Mouse (Mus musculus): ENCODE data around the gene Adrm1. TPM values are rescaled to one million over a fixed set of nuclear protein-coding genes. Genes with fewer than 3 reads are reported as not detected.
"Not testable (repeated sequence)": the region's sequence is repeated elsewhere in the genome, so short reads cannot be mapped to it uniquely, and the experiment has no call there.

Adrm1 gene
- 10 to 100 TPM; 84.0 to 86.8 TPM for total RNA-seq (2021)
- long read RNA-seq, experiment 1, transcript Adrm1-201 (10 exons, 1,535 nt), result major isoform, 122 of 131 reads
- long read RNA-seq, experiment 1, partial matches to known transcripts, result 0 of 131 reads
- long read RNA-seq, experiment 1, other reads (novel, unspliced or antisense), result 9 of 131 reads
- long read RNA-seq, experiment 2, full-length matches to known transcripts, result 52 of 61 reads
- long read RNA-seq, experiment 2, partial matches to known transcripts, result 4 of 61 reads
- long read RNA-seq, experiment 2, other reads (novel, unspliced or antisense), result 5 of 61 reads

DNA sequence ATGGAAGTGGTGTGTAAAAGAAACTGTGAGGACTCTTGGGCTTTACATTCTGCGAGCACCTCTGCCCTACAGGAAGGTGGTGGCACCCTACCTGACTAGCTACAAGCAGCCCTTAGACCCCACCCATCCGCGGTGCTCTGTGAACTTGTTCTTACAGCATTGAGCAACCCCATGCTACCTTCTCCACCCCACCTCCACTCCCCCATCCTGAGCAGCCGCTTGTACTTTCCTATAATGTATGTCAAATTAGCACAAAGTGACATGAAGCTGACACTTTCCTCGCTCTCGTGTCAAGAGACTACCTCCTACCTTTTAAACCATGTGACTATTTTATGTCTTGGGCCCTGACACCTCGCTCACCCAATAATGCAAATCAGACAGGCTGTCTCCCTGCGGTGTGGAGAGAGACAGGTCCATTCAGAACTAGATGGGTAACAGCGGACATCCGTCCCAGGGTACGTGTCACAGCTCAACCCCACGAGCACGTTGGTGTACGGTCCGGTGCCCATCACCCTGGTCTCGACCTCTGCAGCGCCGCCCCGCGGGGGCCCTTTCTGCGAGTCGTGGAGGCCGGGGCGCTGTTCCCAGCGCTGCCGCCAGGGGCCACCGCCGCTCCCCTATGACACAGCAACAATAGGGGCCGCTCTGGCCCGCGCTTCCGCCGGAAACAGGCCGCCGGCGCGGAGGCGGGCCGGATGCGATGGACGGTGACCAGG lies at the start of gene Adrm1:
Adrm1 (plus strand) TSS at position 680 of the 716 bp plus-strand sequence.
- peak; percentile 96 to 98 for DNase-seq

GRCm38 (mm10) chr2:180124192-180124591 lies 47.1 kb upstream of the Adrm1 start:
- no peak for DNase-seq

DNA sequence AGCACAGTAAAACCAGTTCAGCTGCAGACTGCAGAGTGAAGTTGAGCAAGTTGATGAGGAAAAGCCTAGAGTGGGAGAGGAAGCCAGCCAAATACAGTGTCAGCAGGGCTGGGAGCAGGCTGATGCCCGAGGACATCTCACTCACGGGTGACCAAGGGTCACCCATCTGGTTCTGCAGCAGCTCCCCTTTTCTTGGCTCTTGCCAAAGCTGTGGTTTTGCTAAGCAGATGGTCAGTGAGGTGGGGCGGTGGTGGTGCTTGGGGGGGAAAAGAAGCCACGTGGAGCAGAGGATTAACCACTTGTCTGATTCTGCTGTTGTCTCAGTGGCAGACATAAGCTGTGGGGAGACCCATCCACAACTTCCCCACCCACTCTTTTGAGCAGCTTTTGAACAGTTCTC lies 45.1 kb upstream of the Adrm1 start:
- peak; percentile 58 to 77 for DNase-seq

DNA sequence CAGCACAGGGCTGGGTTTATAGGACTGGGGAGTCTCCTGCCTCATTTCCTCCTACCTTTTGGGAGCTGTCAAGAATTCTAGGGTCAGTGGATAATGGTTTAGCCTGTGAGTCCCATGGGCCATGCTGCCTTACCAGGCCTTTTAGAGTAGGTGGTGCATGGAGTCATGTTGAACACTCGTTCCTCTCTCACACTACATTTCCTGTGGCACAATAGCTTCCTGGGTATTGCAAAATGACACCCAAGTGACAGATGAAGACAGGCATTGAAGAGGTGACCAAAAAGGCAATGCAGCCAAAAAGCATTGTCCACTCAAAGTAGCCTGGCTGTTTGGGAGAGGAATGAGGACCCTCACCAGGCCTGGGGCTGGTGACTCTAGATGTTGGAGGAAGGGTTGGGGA lies 43.6 kb upstream of the Adrm1 start:
- DNase-seq, result no peak

DNA sequence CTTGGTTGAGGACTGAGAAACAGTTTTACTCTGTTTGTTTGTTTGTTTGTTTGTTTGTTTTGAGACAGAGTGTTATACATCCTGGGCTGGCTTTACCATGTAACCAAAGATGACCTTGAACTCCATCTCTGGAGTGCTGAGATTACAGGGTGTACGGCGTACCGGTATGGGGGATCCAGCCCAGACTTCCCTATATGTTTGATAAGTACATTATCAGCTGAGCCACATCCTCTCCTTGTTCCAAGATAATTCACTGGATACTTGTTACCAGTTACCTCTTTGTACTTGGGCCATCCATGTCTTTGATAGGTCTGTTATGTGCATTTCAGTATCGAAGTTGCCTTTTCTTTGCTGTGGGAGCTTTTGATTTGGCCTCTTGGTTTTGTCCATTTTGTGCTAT lies 38.1 kb upstream of the Adrm1 start:
- DNase-seq, result no peak

- no peak for DNase-seq
Measured at GRCm38 (mm10) chr2:180133911-180134310, 37.4 kb upstream of the Adrm1 start.

GRCm38 (mm10) chr2:180135414-180135813 lies 35.9 kb upstream of the Adrm1 start:
- DNase-seq, result no peak

DNA sequence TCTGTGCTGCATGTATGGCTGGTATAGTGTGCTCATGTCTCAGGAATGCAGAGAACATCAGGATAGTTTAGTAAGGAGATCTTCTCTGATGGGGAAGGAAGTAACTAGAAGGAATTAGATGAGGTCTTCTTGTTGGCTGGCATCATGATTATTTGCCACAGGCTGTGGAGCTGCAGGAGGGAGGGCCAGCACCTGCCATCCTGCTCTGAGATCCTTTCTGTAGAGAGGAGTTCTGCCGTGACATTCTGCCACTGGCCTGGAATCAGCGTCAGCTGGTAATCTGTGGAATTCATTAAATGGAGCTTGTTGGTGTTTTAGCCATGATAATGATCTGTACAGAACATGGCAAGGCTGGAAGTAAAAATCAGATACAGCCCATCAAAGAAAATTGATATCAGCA lies 25.2 kb upstream of the Adrm1 start:
- DNase-seq, result no peak

GRCm38 (mm10) chr2:180147379-180147778 lies 23.9 kb upstream of the Adrm1 start:
- peak; percentile 29 for DNase-seq

DNA sequence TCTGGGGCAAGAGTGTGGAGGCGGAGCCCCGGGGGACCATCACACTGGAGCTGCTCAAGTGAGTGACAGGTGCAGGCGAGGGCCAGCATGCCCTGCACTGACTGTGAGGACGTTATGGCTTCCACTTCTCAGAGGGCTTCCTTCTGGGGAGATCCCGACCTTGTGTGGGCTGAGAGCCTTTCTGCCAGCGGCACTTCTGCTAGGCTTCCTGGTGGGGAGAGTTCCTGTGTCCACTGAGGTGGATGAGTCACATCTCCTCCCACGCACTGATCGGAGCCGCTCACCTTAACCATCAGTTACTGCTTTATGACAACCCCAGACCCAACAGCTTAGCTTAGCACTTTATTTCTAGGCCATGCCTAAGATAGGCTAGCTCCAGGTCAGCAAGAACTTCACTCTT lies 22.7 kb upstream of the Adrm1 start:
- DNase-seq, result no peak

DNA sequence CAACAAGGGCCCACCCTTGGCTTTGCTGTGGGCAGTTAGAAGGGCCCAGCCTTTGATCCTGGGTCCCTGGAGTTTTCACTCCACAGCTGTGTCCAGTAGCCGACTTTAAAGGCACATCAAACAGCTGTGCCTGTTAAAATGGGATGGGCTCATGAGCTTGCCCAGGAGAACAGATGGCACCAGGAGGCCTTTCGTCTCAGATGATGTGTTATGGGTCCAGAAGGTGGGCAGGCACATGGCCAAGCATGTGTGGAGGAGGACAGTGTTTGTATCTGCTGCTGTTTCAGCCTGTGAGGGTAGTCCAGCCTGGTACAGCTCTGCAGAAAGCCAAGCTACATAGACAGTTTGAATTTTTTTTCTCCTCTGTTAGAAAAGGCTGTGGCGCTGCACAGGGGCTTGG lies 16.5 kb upstream of the Adrm1 start:
- no peak for DNase-seq

GRCm38 (mm10) chr2:180158627-180159026 lies 12.7 kb upstream of the Adrm1 start:
- DNase-seq, result no peak

DNA sequence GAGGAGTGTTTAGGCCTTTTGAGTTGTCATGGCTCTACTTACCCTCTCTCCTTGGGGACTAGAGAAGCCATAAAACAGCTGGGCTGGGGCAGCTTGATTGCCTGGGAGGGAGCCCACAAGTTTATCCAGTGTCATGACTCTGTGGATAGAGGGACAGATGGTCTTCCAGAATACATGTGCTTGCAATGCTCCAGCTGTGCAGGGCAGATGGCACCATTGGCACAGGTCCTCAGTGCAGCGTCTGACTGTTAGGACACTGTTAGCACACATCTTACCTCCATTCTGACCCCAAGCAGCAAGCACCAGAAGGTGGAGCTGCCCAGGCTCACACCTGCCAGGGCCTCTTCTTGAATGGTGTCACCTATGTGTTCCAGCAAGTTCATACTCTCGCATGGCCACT lies 5.4 kb upstream of the Adrm1 start:
- no peak for DNase-seq

GRCm38 (mm10) chr2:180166869-180167268 lies 4.4 kb upstream of the Adrm1 start:
- DNase-seq, result no peak

DNA sequence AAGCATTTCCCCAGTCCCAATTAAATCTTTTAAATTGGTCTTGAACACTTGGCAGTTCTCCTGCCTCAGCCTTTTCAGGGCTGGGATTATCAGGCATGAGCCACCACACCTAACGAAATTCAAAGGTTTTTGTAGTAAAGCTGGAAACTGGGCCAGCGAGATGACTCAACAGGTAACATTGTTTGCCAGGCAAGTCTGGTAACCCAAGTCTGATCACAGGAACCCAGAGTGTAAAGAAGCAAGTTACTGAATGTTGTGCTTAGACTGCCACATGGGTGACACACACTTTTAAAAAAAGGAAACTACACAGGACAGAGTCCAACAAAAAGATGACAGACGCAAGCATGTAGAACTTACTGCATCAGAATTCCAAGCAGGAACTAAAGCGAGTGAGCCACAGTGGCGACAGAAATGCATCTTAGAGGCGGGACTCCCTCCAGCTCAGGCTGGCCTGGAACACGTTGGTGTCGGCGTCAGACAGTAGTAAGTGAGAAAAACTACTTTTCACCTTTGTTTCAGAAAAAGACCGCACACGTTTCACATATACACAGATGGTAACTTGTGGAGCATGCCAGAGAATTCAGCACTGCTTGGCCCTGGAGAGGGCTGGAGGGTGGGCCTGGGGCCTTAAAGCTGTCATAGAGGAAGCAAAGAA lies 1.0 kb upstream of the Adrm1 start:
- no peak for DNase-seq

DNA sequence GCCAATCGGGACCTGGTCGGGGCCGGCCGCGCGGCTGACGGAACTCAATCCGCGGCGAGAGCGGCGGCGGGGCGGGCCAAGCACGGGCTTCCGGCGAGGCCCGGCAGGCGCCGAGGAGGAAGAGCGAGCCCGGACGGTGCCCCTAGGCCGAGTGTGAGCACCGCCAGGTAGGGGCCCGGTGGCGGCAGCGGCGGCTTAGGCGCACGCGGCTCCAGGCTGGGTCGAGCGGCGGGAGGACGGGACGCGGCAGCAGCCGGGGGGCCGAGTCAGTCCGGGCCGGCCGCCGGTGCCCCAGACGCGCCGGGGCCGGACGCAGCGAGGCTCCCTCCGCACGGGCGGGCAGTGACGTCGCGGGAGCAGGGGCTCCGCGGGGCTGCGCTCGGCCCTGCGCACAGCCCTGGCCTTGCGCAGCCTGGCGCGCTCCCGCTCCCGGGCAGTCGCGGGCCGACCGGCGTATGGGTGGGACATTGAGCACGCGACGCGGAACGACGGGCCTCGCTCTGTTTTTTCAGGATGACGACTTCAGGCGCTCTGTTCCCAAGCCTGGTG lies 311 bp downstream of the Adrm1 start:
- no peak for DNase-seq

DNA sequence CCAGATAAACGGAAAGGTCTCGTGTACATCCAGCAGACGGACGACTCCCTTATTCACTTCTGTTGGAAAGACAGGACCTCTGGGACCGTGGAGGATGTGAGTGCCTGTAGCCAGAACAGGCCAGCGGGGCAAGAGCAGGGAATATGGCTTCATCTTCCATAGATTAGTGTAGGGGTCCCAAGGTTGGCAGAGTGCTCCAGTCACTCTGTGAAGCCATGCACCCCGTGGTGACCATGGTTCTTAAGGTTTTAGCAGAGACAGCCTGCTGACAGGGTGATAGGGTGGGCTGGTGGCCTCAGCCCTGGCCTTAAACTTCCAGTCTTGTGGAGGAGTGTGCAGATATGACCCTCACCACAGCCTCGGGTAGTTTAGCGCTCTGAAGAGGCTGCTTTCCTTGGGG lies 867 bp downstream of the Adrm1 start:
- DNase-seq, result no peak

GRCm38 (mm10) chr2:180173163-180173562 lies 1.9 kb downstream of the Adrm1 start:
- no peak for DNase-seq

- DNase-seq, result not testable (repeated sequence)
Measured at GRCm38 (mm10) chr2:180173711-180174110, 2.4 kb downstream of the Adrm1 start.

DNA sequence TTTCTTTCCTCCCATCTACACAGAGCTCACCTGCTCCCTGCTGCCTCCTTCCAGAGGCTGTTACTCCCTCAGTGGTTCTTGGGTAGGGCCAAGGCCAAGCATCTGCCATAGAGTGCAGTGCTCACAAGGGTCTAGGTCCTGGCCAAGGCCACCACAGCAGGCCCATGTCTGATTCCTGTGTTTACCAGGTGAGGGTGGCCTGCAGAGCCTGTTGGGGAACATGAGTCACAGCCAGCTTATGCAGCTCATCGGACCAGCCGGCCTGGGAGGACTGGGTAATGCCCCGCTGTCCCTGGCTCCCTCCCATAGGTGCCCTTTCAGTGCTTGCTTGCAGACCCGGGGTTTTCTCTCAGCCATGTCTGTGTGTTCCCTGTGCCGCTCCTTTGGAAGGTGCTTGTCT lies 2.8 kb downstream of the Adrm1 start:
- no peak for DNase-seq

DNA sequence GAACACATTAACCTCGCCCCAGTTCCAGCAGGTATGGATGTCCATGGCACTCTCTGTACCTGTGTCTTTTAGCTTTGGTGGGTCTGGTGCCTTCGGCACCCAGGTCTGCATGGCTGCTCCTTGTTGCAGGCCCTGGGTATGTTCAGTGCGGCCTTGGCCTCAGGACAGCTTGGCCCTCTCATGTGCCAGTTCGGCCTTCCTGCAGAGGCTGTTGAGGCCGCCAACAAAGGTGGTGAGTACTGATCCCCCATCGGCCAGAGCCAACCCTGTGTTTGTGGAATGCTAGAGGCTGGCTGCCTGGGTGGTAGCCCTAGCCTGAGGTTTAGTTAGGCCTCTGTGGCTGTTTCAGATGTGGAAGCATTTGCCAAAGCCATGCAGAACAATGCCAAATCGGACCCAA lies 4.4 kb downstream of the Adrm1 start:
- no peak for DNase-seq

- DNase-seq, result no peak
Measured at GRCm38 (mm10) chr2:180181542-180181941, 10.3 kb downstream of the Adrm1 start.

Measured in heart, adult 18-20 months (tissue).